Mouse (Mus musculus): ENCODE data around the gene Olfr145.

Olfr145 gene

DNA sequence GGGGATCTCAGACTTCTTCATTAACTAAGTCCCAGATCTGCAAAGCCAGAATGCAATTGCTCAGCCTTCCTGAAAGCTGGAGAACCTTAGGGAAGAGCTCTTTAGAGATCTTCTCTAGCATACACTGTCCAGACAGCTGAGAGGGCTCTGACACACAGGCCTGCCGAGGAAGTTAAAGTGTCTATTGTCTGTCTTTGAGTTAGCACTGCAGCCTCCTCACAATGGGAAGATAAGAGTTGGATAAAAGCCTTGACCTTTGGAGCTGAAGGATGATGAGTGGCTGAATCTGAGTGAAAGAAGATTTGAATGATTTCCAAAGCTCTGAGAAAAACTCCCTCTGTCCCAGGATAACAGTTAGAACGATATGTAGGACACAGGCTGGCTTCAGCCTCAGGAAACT is at the start of gene Olfr145:
Gene Olfr145, plus strand, starts transcription at position 64 of the 400 bp plus-strand sequence.
- no peak for DNase-seq

GRCm38 (mm10) chr9:37849267-37849666 is 47.3 kb upstream of the Olfr145 start:
- no peak for DNase-seq

DNA sequence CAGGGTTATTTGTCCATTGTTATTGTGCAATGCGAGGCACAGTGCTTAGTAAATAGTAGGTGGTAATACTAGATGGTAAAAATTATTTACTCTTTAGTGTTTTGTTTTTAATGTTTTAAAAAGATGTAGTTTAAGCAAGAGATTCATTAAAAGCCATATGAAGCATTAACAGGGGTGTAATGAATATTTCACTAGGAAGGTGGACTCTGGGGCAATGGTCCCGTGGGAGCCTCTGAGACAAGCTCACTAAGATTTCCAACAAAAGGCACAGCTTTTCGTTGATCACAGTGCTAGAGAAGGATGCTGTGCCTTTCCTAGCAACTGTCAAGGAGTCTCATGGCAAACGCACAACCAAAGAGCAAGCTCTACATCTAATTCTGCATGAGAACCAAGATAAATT is 42.6 kb upstream of the Olfr145 start, which contains the start of gene Olfr877:
Gene Olfr877, plus strand, starts transcription at position 301 of the 400 bp plus-strand sequence.
- DNase-seq = no peak

GRCm38 (mm10) chr9:37863325-37863724 is 33.2 kb upstream of the Olfr145 start:
- no peak for DNase-seq

- no peak for DNase-seq
Observed at GRCm38 (mm10) chr9:37870246-37870645, 26.3 kb upstream of the Olfr145 start.

DNA sequence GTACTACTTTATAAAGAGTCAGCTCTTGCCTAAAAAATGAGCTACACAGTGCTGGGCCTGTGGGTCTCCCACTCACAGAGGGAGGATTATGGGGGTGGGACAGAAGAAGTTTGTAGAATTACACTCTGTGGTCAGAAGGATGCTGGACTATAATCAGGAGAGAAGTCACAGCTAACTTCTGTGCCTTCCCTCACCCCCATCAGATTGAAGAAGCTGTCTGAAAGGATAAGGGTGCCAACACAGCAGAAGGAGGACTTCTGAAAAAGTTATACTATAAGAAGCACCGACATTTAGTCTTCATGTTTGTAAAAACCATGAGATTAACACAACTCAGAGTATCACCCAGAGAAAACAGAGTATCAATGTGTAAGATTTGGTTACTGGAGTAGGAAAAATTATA is 25.4 kb upstream of the Olfr145 start:
- DNase-seq = no peak

DNA sequence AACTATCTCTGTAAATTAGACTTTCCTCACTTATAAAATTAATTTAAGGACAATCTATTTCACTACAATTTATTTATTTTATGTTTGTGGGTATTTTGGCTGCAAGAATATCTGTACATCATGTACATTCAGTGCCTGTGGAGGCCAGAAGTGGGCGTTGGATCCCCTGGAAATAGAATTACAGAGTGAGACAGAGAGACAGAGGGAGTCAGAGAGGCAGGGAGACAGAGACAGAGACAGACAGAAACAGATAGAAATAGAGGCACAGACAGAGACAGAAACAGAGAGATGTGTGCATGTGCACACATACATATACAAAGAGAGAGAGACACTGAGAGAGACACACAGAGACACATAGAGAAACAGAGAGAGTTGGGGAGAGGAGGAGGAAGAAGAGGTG is 25.0 kb upstream of the Olfr145 start:
- no peak for DNase-seq

DNA sequence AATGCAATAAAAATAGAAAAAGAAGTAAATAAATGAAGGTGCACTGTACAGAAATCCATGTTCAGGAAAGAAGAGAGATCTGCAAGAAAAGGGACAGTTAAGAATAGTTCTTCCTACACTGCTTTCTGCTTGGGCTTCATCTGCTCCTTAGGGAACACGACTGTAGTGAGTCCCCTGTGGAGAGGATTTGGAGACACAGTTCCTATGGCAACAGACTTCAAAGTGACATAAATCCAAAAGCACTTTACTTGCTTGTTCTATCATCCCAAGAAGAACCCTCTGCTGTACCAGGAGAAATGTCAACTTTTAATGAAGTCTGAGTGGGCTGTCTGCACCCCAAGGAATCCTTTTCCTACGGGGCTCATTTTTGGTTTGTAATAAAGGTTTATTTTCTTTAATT is 5.6 kb upstream of the Olfr145 start:
- DNase-seq = no peak

DNA sequence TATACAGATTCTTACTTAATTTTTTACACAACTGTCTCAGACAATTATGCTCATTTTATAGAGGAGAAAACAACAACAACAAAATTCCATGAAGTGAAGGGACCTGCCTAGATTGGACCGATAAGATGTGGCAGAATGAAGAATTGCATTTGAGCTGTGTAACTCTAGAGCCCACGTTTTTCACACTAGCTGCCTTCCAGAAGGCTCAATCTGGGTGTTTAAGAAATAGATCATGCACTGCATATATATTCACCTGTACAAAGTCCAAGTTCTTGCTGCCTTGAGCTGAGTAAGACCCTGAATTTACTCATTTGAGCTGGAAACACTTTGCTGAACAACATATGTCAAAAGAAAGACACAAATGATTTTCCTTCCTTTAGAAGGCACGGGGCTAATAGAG is 9.0 kb downstream of the Olfr145 start:
- no peak for DNase-seq

DNA sequence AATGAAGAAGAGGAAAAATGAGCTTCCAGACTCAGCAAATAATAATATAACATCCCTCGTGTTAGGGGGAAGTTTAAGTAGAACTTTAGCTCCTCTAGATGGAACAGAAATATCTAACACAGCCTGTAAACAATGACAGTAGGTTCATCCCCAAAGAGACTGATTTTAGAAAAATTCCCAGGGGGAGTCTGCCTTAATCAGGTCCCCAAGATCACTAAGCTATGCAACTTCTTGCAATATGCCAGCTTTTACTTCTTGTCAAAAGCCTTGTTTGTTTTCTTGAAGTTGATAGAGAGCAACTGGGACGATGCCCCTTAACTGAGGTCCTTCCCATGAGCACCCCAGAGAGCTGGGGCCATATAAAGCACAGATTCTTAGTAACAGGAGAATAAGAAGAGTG is 21.0 kb downstream of the Olfr145 start, which contains the start of gene Olfr878:
Gene Olfr878, plus strand, starts transcription at position 301 of the 400 bp plus-strand sequence.
- DNase-seq = no peak

- no peak for DNase-seq
Observed at GRCm38 (mm10) chr9:37918018-37918417, 21.5 kb downstream of the Olfr145 start.

- no peak for DNase-seq
Observed at GRCm38 (mm10) chr9:37924194-37924593, 27.7 kb downstream of the Olfr145 start.

- DNase-seq = no peak
Observed at GRCm38 (mm10) chr9:37925445-37925844, 28.9 kb downstream of the Olfr145 start.

GRCm38 (mm10) chr9:37926019-37927013 is 29.8 kb downstream of the Olfr145 start:
- no peak for DNase-seq

DNA sequence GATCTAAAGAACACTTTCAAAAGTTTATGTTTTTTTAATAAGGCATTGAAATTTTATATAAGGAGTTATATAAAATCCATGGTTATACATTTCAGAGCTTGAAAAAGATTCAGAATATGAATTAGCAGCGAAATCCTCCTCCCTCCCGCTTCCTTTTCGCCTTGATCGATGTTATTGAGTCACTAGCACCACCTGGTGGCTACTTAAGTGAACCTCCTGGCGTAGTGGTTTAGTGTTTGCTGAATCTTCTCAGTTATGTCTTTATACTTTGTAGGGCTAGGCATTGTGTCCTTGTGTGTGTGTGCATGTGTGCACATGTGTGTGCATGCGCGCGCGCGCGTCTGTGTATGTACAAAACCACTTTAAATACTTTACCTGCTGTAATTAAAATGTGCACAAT is 36.0 kb downstream of the Olfr145 start:
- DNase-seq = peak; percentile 8

- DNase-seq = no peak
Observed at GRCm38 (mm10) chr9:37934146-37934545, 37.6 kb downstream of the Olfr145 start.

DNA sequence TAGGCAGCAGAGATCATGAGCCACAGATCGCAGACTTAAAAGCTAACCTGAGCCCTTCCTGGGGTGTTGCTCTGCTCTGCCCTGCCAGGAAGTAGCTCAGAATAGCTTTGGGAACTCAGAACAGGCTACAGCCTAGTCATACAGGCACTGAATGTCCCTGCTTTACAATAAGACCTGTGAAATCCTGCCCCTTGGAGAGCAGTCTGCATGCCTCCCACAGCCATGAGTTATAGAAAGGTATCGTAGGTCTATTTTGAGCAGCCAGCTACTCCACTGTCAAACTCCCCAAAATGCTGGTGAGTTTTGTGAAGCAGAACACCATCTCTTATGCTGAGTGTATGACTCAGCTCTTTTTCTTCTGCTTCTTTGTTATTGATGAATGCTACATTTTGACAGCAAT is 44.6 kb downstream of the Olfr145 start:
- DNase-seq = no peak

Measured in B cell, adult 2 months (primary cell).